Mouse (Mus musculus) midbrain, postnatal 0 days (tissue): ENCODE measurements around the gene Etfrf1. TPM values are rescaled to one million over a fixed set of nuclear protein-coding genes. Genes with fewer than 3 reads are reported as not detected.

ENCODE experiments used
- ATAC-seq: fragments of 200-750 bp; cut with Nextera tagmentation; 2 replicates; pipeline ENCODE4 v1.8.0; 2017; ENCODE audit warnings: moderate number of reproducible peaks, mild to moderate bottlenecking, moderate TSS enrichment, moderate library complexity; ENCODE audit not compliant: low FRiP score
- DNase-seq: peaks from one replicate; pipeline ENCODE4 v3.0.0-alpha.2; 2015; ENCODE audit warnings: low spot score
- H3K27ac ChIP-seq: fragments of 300-500 bp; sonication (generic); 2 replicates; pipeline ENCODE4 v1.5.1; 2014; ENCODE audit warnings: low read depth, mild to moderate bottlenecking, low read length, mixed read lengths
- H3K27me3 ChIP-seq: fragments of 300-500 bp; sonication (generic); 2 replicates; pipeline ENCODE4 v1.6.1; 2014; ENCODE audit warnings: low read length, control low read depth, mixed read lengths; ENCODE audit not compliant: insufficient read depth
- H3K36me3 ChIP-seq: fragments of 300-500 bp; sonication (generic); 2 replicates; pipeline ENCODE4 v1.6.1; 2014; ENCODE audit warnings: low read length, control low read depth, mixed read lengths; ENCODE audit not compliant: insufficient read depth
- H3K4me1 ChIP-seq: fragments of 300-500 bp; sonication (generic); 2 replicates; pipeline ENCODE4 v1.6.1; 2014; ENCODE audit warnings: mild to moderate bottlenecking, control low read depth, antibody characterized with exemption, low read length, mixed read lengths; ENCODE audit not compliant: insufficient read depth
- H3K4me2 ChIP-seq: fragments of 300-500 bp; sonication (generic); 2 replicates; pipeline ENCODE4 v1.6.1; 2014; ENCODE audit warnings: low read depth, mild to moderate bottlenecking, low read length, mixed read lengths; ENCODE audit not compliant: poor library complexity, severe bottlenecking
- H3K4me3 ChIP-seq: fragments of 300-500 bp; sonication (generic); 2 replicates; pipeline ENCODE4 v1.5.1; 2014; ENCODE audit warnings: low read depth, mild to moderate bottlenecking, low read length, moderate library complexity
- H3K9ac ChIP-seq: fragments of 300-500 bp; sonication (generic); replicated peaks from 2 replicates; pipeline ENCODE4 v1.6.1; 2014; ENCODE audit warnings: mild to moderate bottlenecking, low read length, moderate library complexity, mixed read lengths; ENCODE audit not compliant: poor library complexity, severe bottlenecking
- H3K9me3 ChIP-seq: fragments of 300-500 bp; sonication (generic); 2 replicates; pipeline ENCODE4 v1.6.1; 2016; ENCODE audit warnings: low read length, control low read depth
- CTCF ChIP-seq: IDR thresholded peaks from 2 replicates; pipeline ENCODE4 v1.5.1; 2016; ENCODE audit warnings: antibody characterized with exemption, mild to moderate bottlenecking
- WGBS: fragments of 180-500 bp; shearing (Covaris S2); extraction: QIAGEN DNeasy Blood & Tissue Kit; methylation state at CpG from one replicate; pipeline ENCODE4 v1.1.7; 2014; 5-methylcytosine and 5-hydroxymethylcytosine counted together
- polyA plus RNA-seq: library from polyadenylated mRNA; unstranded; fragments of >200 nt; fragmentation: Nextera tagmentation; extraction: Ambion mirVana; gene quantifications from 2 replicates; pipeline ENCODE4 v1.2.1, GENCODE M21; 2015
- total RNA-seq: library from RNA; depleted of rRNA; stranded (reverse); fragments of >200 nt; gene quantifications from 2 replicates; pipeline ENCODE4 v1.2.3, GENCODE M21; 2014; rRNA removed

The Etfrf1 gene
- total and polyA plus RNA-seq, 2 experiments from 2014 or later, result 11.9 to 27.9 TPM

- Histone ChIP-seq H3K4me3 (no peak overlapping the region), H3K27me3 (no peaks in the 10 kb centered on the region), H3K9ac (no peak overlapping the region), H3K4me1 (no peaks in the 10 kb centered on the region), H3K36me3 (no peaks in the 10 kb centered on the region), H3K27ac (no peak overlapping the region), H3K4me2 (no peak overlapping the region), H3K9me3 (no peaks in the 10 kb centered on the region)
- DNase-seq (no peak), ATAC-seq (no peak)
- 78% methylated on average over 7 of the region's 7 CpGs for WGBS
- TF ChIP-seq CTCF, result no peak
Observed at GRCm38 (mm10) chr6:145262314-145262713, 51.4 kb downstream of the Etfrf1 start.

Other genes starting within 250 kb of the Etfrf1 start
- 94.2 and 96.8 TPM in 2 replicates for gene Bcat1, start 134.9 kb upstream of the Etfrf1 start, total RNA-seq
- gene Bcat1, start 134.9 kb upstream of the Etfrf1 start, polyA plus RNA-seq, result 57.0 and 63.5 TPM in 2 replicates
- 1.8 and 2.9 TPM in 2 replicates for gene Lrmp, start 95.5 kb upstream of the Etfrf1 start, total RNA-seq
- 0.59 and 1.5 TPM in 2 replicates for gene Lrmp, start 95.5 kb upstream of the Etfrf1 start, polyA plus RNA-seq
- 2.2 and 2.8 TPM in 2 replicates for gene Casc1, start 129 bp upstream of the Etfrf1 start, total RNA-seq
- gene Casc1, start 129 bp upstream of the Etfrf1 start, polyA plus RNA-seq, result 0.58 and 1.0 TPM in 2 replicates
- 36.0 and 47.8 TPM in 2 replicates for gene Kras, start 39.1 kb downstream of the Etfrf1 start, total RNA-seq
- 64.7 and 80.2 TPM in 2 replicates for gene Kras, start 39.1 kb downstream of the Etfrf1 start, polyA plus RNA-seq